Mouse (Mus musculus) heart, embryonic 12.5 days (tissue): Measurements from ENCODE around the gene Zfp286. TPM values are rescaled to one million over a fixed set of nuclear protein-coding genes. Genes with fewer than 3 reads are reported as not detected.

Source experiments
- ATAC-seq: fragments of 200-750 bp; cut with Nextera tagmentation; 2 replicates; pipeline ENCODE4 v1.8.0; 2017; ENCODE audit warnings: moderate TSS enrichment, moderate library complexity; ENCODE audit not compliant: insufficient number of reproducible peaks, low FRiP score
- H3K27ac ChIP-seq: fragments of 300-500 bp; sonication (generic); 2 replicates; pipeline ENCODE4 v1.5.1; 2016; ENCODE audit warnings: mild to moderate bottlenecking, moderate library complexity; ENCODE audit not compliant: poor library complexity, severe bottlenecking
- H3K27me3 ChIP-seq: fragments of 300-500 bp; sonication (generic); replicated peaks from 2 replicates; pipeline ENCODE4 v1.6.1; 2016; ENCODE audit warnings: mild to moderate bottlenecking, moderate library complexity
- H3K36me3 ChIP-seq: fragments of 300-500 bp; sonication (generic); 2 replicates; pipeline ENCODE4 v1.6.1; 2016; ENCODE audit warnings: mild to moderate bottlenecking, moderate library complexity
- H3K4me1 ChIP-seq: fragments of 300-500 bp; sonication (generic); replicated peaks from 2 replicates; pipeline ENCODE4 v1.6.1; 2016; ENCODE audit warnings: mild to moderate bottlenecking
- H3K4me2 ChIP-seq: fragments of 300-500 bp; sonication (generic); 2 replicates; pipeline ENCODE4 v1.6.1; 2016; ENCODE audit warnings: mild to moderate bottlenecking, moderate library complexity
- H3K4me3 ChIP-seq: fragments of 300-500 bp; sonication (generic); 2 replicates; pipeline ENCODE4 v1.5.1; 2016; ENCODE audit warnings: mild to moderate bottlenecking
- H3K9ac ChIP-seq: fragments of 300-500 bp; sonication (generic); 2 replicates; pipeline ENCODE4 v1.6.1; 2016; ENCODE audit warnings: mild to moderate bottlenecking, moderate library complexity
- H3K9me3 ChIP-seq: fragments of 300-500 bp; sonication (generic); replicated peaks from 2 replicates; pipeline ENCODE4 v1.6.1; 2016; ENCODE audit warnings: mild to moderate bottlenecking, moderate library complexity
- WGBS: fragments of 180-500 bp; shearing (Covaris S2); methylation state at CpG from one replicate; pipeline ENCODE4 v1.1.7; 2016; 5-methylcytosine and 5-hydroxymethylcytosine counted together
- polyA plus RNA-seq: library from polyadenylated mRNA; unstranded; fragments of >200 nt; fragmentation: Nextera tagmentation; extraction: Ambion mirVana; gene quantifications from 2 replicates; pipeline ENCODE4 v1.2.1, GENCODE M21; 2016

Gene Zfp286
- polyA plus RNA-seq, 1 experiment from 2014 or later: 10.6 TPM

DNA sequence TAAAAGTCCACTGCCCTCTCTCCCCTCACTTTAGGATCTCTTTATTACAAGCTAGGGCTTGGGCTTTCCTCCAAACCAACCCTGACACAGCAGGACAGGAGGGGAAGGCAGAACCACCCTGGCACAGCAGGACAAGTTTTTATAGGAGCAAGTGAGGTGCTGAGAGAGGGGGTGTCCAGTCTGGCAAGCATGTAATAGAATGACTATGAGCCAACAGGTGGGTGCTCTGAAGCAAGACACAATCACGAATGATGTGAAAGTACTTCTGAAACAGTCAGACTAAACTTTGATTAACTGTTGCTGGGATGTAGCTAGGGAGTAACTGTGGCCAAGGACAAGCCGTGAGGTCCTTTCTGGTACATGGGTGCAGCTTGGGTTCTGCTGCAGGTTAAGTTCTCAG, 83.1 kb downstream of the Zfp286 start:
- Histone ChIP-seq H3K27me3 (no peaks in the 10 kb centered on the region), H3K36me3 (no peaks in the 10 kb centered on the region), H3K4me1 (peaks cover 22% of the 10 kb centered on the region), H3K4me2 (no peak overlapping the region), H3K9ac (no peak overlapping the region), H3K4me3 (no peak overlapping the region), H3K27ac (no peak overlapping the region), H3K9me3 (no peaks in the 10 kb centered on the region)
- WGBS: 88% methylated on average over 2 of the region's 2 CpGs
- ATAC-seq: no peak

Other genes with a start within 250 kb of the Zfp286 start
- gene Ubb, start 238.3 kb downstream of the Zfp286 start, polyA plus RNA-seq: 2,594 and 2,627 TPM in 2 replicates
- gene Trpv2, start 215.0 kb downstream of the Zfp286 start, polyA plus RNA-seq: 4.3 and 4.6 TPM in 2 replicates
- 18.6 and 19.6 TPM in 2 replicates for gene Lrrc75a, start 140.9 kb downstream of the Zfp286 start, polyA plus RNA-seq
- gene Mmgt2, start 140.8 kb downstream of the Zfp286 start, polyA plus RNA-seq: 51.0 and 58.3 TPM in 2 replicates
- gene Zfp287, start 57.6 kb downstream of the Zfp286 start, polyA plus RNA-seq: 6.3 and 6.4 TPM in 2 replicates
- gene Gm10428, start 36.4 kb downstream of the Zfp286 start, polyA plus RNA-seq: not detected in 2 replicates
- gene Trim16, start 30.8 kb upstream of the Zfp286 start, polyA plus RNA-seq: 5.4 and 6.0 TPM in 2 replicates
- 0.17 and 0.23 TPM in 2 replicates for gene Fbxw10, start 57.6 kb upstream of the Zfp286 start, polyA plus RNA-seq
- gene Tvp23b, start 90.0 kb upstream of the Zfp286 start, polyA plus RNA-seq: 48.0 and 50.6 TPM in 2 replicates
- gene Cdrt4, start 161.7 kb upstream of the Zfp286 start, polyA plus RNA-seq: 0.28 TPM in 1 of 2 replicates, not detected in the other